Mouse (Mus musculus) mouse trophoblast stem cell (cell line): ENCODE data around the gene Taf11.

Experiments
- in situ Hi-C, 2 experiments: fragments of 300-500 bp; cut with MseI, MboI; formaldehyde crosslinking; loops; 2 replicates in 1 of 2; 3 replicates in 1 of 2; pipeline ENCODE4 v1.15.1; 2025

Taf11 gene

GRCm38 (mm10) chr17:27920676-27921075 is 11.0 kb upstream of the Taf11 start:
- in situ Hi-C loops: no loop called here

GRCm38 (mm10) chr17:27916366-27916765 is 6.7 kb upstream of the Taf11 start:
- in situ Hi-C loops: no loop called here

GRCm38 (mm10) chr17:27914742-27915141 is 5.1 kb upstream of the Taf11 start:
- in situ Hi-C loops: no loop called here

GRCm38 (mm10) chr17:27911371-27911770 is 1.7 kb upstream of the Taf11 start:
- in situ Hi-C loops: no loop called here

GRCm38 (mm10) chr17:27908888-27909621 is 589 bp downstream of the Taf11 start, which contains the start of gene Anks1:
TSS of gene Anks1 (plus strand) at chr17:27909306.
- in situ Hi-C loops: no loop called here

GRCm38 (mm10) chr17:27908206-27908887 is 1.3 kb downstream of the Taf11 start:
- in situ Hi-C loops: no loop called here

- in situ Hi-C loops: no loop called here
Measured at GRCm38 (mm10) chr17:27907512-27908205, 2.0 kb downstream of the Taf11 start.

GRCm38 (mm10) chr17:27886499-27887210 is 23.0 kb downstream of the Taf11 start:
- in situ Hi-C loops: no loop called here

- in situ Hi-C loops: no loop called here
Measured at GRCm38 (mm10) chr17:27883994-27884393, 25.6 kb downstream of the Taf11 start.

- in situ Hi-C loops: no loop called here
Measured at GRCm38 (mm10) chr17:27883129-27883528, 26.5 kb downstream of the Taf11 start.

- in situ Hi-C loops: no loop called here
Measured at GRCm38 (mm10) chr17:27881518-27881917, 28.1 kb downstream of the Taf11 start.

GRCm38 (mm10) chr17:27874510-27874909 is 35.1 kb downstream of the Taf11 start:
- in situ Hi-C loops: no loop called here

- in situ Hi-C loops: no loop called here
Measured at GRCm38 (mm10) chr17:27873583-27873982, 36.1 kb downstream of the Taf11 start.

GRCm38 (mm10) chr17:27871851-27872250 is 37.8 kb downstream of the Taf11 start:
- in situ Hi-C loops: no loop called here

GRCm38 (mm10) chr17:27866737-27867136 is 42.9 kb downstream of the Taf11 start:
- in situ Hi-C loops: no loop called here

GRCm38 (mm10) chr17:27865461-27865860 is 44.2 kb downstream of the Taf11 start:
- in situ Hi-C loops: no loop called here

- in situ Hi-C loops: no loop called here
Measured at GRCm38 (mm10) chr17:27859131-27859530, 50.5 kb downstream of the Taf11 start.

GRCm38 (mm10) chr17:27857649-27858475 is 51.8 kb downstream of the Taf11 start:
- in situ Hi-C loops: no loop called here

GRCm38 (mm10) chr17:27856798-27857648 is 52.6 kb downstream of the Taf11 start:
- in situ Hi-C loops: no loop called here

GRCm38 (mm10) chr17:27856265-27856797 is 53.3 kb downstream of the Taf11 start, which contains the start of gene Uhrf1bp1:
TSS of gene Uhrf1bp1 (plus strand) at chr17:27856441.
- in situ Hi-C loops: no loop called here
